Mouse (Mus musculus) heart, embryonic 12.5 days (tissue): ENCODE measurements at regions not wholly inside any gene's neighbourhood (a gene's known extent, or its start where the extent isn't known, plus 50 kb on each side); places are given as distances from the start of the nearest gene placed in this dataset.

Experiments
- ATAC-seq: fragments of 200-750 bp; cut with Nextera tagmentation; 2 replicates; pipeline ENCODE4 v1.8.0; 2017; ENCODE audit warnings: moderate TSS enrichment, moderate library complexity; ENCODE audit not compliant: insufficient number of reproducible peaks, low FRiP score
- H3K27ac ChIP-seq: fragments of 300-500 bp; sonication (generic); 2 replicates; pipeline ENCODE4 v1.5.1; 2016; ENCODE audit warnings: mild to moderate bottlenecking, moderate library complexity; ENCODE audit not compliant: poor library complexity, severe bottlenecking
- H3K27me3 ChIP-seq: fragments of 300-500 bp; sonication (generic); replicated peaks from 2 replicates; pipeline ENCODE4 v1.6.1; 2016; ENCODE audit warnings: mild to moderate bottlenecking, moderate library complexity
- H3K36me3 ChIP-seq: fragments of 300-500 bp; sonication (generic); 2 replicates; pipeline ENCODE4 v1.6.1; 2016; ENCODE audit warnings: mild to moderate bottlenecking, moderate library complexity
- H3K4me1 ChIP-seq: fragments of 300-500 bp; sonication (generic); replicated peaks from 2 replicates; pipeline ENCODE4 v1.6.1; 2016; ENCODE audit warnings: mild to moderate bottlenecking
- H3K4me2 ChIP-seq: fragments of 300-500 bp; sonication (generic); 2 replicates; pipeline ENCODE4 v1.6.1; 2016; ENCODE audit warnings: mild to moderate bottlenecking, moderate library complexity
- H3K4me3 ChIP-seq: fragments of 300-500 bp; sonication (generic); 2 replicates; pipeline ENCODE4 v1.5.1; 2016; ENCODE audit warnings: mild to moderate bottlenecking
- H3K9ac ChIP-seq: fragments of 300-500 bp; sonication (generic); 2 replicates; pipeline ENCODE4 v1.6.1; 2016; ENCODE audit warnings: mild to moderate bottlenecking, moderate library complexity
- H3K9me3 ChIP-seq: fragments of 300-500 bp; sonication (generic); replicated peaks from 2 replicates; pipeline ENCODE4 v1.6.1; 2016; ENCODE audit warnings: mild to moderate bottlenecking, moderate library complexity
- WGBS: fragments of 180-500 bp; shearing (Covaris S2); methylation state at CpG from one replicate; pipeline ENCODE4 v1.1.7; 2016; 5-methylcytosine and 5-hydroxymethylcytosine counted together

- Histone ChIP-seq H3K9ac (no peak overlapping the region), H3K9me3 (no peaks in the 10 kb centered on the region), H3K27me3 (no peaks in the 10 kb centered on the region), H3K4me1 (peaks cover 36% of the 10 kb centered on the region), H3K4me2 (no peak overlapping the region), H3K4me3 (no peak overlapping the region), H3K36me3 (no peaks in the 10 kb centered on the region), H3K27ac (peak overlapping the region; percentile 15; the same call in 1 of the 2 replicates)
- ATAC-seq: no peak
- WGBS: 61% methylated on average over 20 of the region's 20 CpGs
Observed at GRCm38 (mm10) chr8:35961615-35962220, 196.1 kb downstream of the Gm19410 start.

GRCm38 (mm10) chr8:35964932-35965331 is 199.3 kb downstream of the Gm19410 start:
- 15% methylated on average over 1 of the region's 1 CpGs for WGBS
- H3K36me3 ChIP-seq: no peaks in the 10 kb centered on the region
- peaks cover 26% of the 10 kb centered on the region for H3K4me1 ChIP-seq
- no peaks in the 10 kb centered on the region for H3K9me3 ChIP-seq
- no peak for ATAC-seq
- no peak overlapping the region for H3K4me3 ChIP-seq
- no peak overlapping the region for H3K9ac ChIP-seq
- H3K4me2 ChIP-seq: no peak overlapping the region
- peak overlapping the region; percentile 49 for H3K27ac ChIP-seq
- H3K27me3 ChIP-seq: no peaks in the 10 kb centered on the region

- Histone ChIP-seq H3K36me3 (no peaks in the 10 kb centered on the region), H3K4me1 (peaks cover 10% of the 10 kb centered on the region), H3K4me3 (no peak overlapping the region), H3K27ac (no peak overlapping the region), H3K9me3 (no peaks in the 10 kb centered on the region), H3K4me2 (no peak overlapping the region), H3K9ac (no peak overlapping the region), H3K27me3 (no peaks in the 10 kb centered on the region)
- 67% methylated on average over 9 of the region's 9 CpGs for WGBS
- ATAC-seq: no peak
Observed at GRCm38 (mm10) chr8:35968341-35968740, 202.8 kb downstream of the Gm19410 start.

GRCm38 (mm10) chr8:35971082-35971481 is 205.5 kb downstream of the Gm19410 start:
- H3K9ac ChIP-seq: no peak overlapping the region
- ATAC-seq: no peak
- H3K27me3 ChIP-seq: no peaks in the 10 kb centered on the region
- H3K9me3 ChIP-seq: no peaks in the 10 kb centered on the region
- H3K4me3 ChIP-seq: no peak overlapping the region
- no peaks in the 10 kb centered on the region for H3K36me3 ChIP-seq
- H3K27ac ChIP-seq: no peak overlapping the region
- H3K4me2 ChIP-seq: no peak overlapping the region
- WGBS: 76% methylated on average over 7 of the region's 7 CpGs
- H3K4me1 ChIP-seq: peaks cover 7% of the 10 kb centered on the region; the same call in 1 of the 2 replicates

- Histone ChIP-seq H3K27ac (no peak overlapping the region), H3K36me3 (no peaks in the 10 kb centered on the region), H3K27me3 (no peaks in the 10 kb centered on the region), H3K9me3 (no peaks in the 10 kb centered on the region), H3K9ac (no peak overlapping the region), H3K4me1 (peaks cover 11% of the 10 kb centered on the region; the same call in 1 of the 2 replicates), H3K4me3 (no peak overlapping the region), H3K4me2 (no peak overlapping the region)
- WGBS: 56% methylated on average over 10 of the region's 10 CpGs
- ATAC-seq: no peak
Observed at GRCm38 (mm10) chr8:35974323-35975029, 208.9 kb downstream of the Gm19410 start.

GRCm38 (mm10) chr8:35979638-35980255 is 214.2 kb downstream of the Gm19410 start:
- Histone ChIP-seq H3K9me3 (no peaks in the 10 kb centered on the region), H3K4me1 (peaks cover 17% of the 10 kb centered on the region), H3K4me3 (no peak overlapping the region), H3K27ac (no peak overlapping the region), H3K27me3 (no peaks in the 10 kb centered on the region), H3K9ac (no peak overlapping the region), H3K36me3 (no peaks in the 10 kb centered on the region), H3K4me2 (no peak overlapping the region)
- WGBS: 84% methylated on average over 9 of the region's 9 CpGs
- no peak for ATAC-seq

GRCm38 (mm10) chr8:35983083-35983482 is 217.5 kb downstream of the Gm19410 start:
- no peak for ATAC-seq
- Histone ChIP-seq H3K4me2 (no peak overlapping the region), H3K4me1 (peaks cover 22% of the 10 kb centered on the region), H3K27me3 (no peaks in the 10 kb centered on the region), H3K9ac (no peak overlapping the region), H3K36me3 (no peaks in the 10 kb centered on the region), H3K9me3 (no peaks in the 10 kb centered on the region), H3K27ac (no peak overlapping the region), H3K4me3 (no peak overlapping the region)
- 56% methylated on average over 2 of the region's 2 CpGs for WGBS

GRCm38 (mm10) chr8:35985152-35985689 is 219.6 kb downstream of the Gm19410 start:
- H3K4me1 ChIP-seq: peaks cover 21% of the 10 kb centered on the region
- no peaks in the 10 kb centered on the region for H3K36me3 ChIP-seq
- peaks cover 5% of the 10 kb centered on the region; the same call in 1 of the 2 replicates for H3K9me3 ChIP-seq
- H3K4me3 ChIP-seq: no peak overlapping the region
- WGBS: 33% methylated on average over 5 of the region's 5 CpGs
- no peak overlapping the region for H3K4me2 ChIP-seq
- H3K9ac ChIP-seq: no peak overlapping the region
- peak overlapping the region; percentile 68 for H3K27ac ChIP-seq
- ATAC-seq: peak; percentile 39; the same call in 1 of the 2 replicates
- no peaks in the 10 kb centered on the region for H3K27me3 ChIP-seq

- no peak overlapping the region for H3K4me3 ChIP-seq
- no peaks in the 10 kb centered on the region for H3K27me3 ChIP-seq
- peaks cover 5% of the 10 kb centered on the region; the same call in 1 of the 2 replicates for H3K9me3 ChIP-seq
- no peak overlapping the region for H3K27ac ChIP-seq
- WGBS: 68% methylated on average over 5 of the region's 5 CpGs
- H3K4me2 ChIP-seq: no peak overlapping the region
- no peaks in the 10 kb centered on the region for H3K36me3 ChIP-seq
- peaks cover 21% of the 10 kb centered on the region for H3K4me1 ChIP-seq
- no peak overlapping the region for H3K9ac ChIP-seq
- no peak for ATAC-seq
Observed at GRCm38 (mm10) chr8:35987327-35987726, 221.7 kb downstream of the Gm19410 start.

- Histone ChIP-seq H3K4me1 (peaks cover under 1% of the 10 kb centered on the region; the same call in 1 of the 2 replicates), H3K27me3 (no peaks in the 10 kb centered on the region), H3K9ac (no peak overlapping the region), H3K9me3 (peaks cover 5% of the 10 kb centered on the region; the same call in 1 of the 2 replicates), H3K4me2 (no peak overlapping the region), H3K4me3 (no peak overlapping the region), H3K27ac (no peak overlapping the region), H3K36me3 (no peaks in the 10 kb centered on the region)
- WGBS: 82% methylated on average over 5 of the region's 5 CpGs
- no peak for ATAC-seq
Observed at GRCm38 (mm10) chr8:35991013-35991412, 225.4 kb downstream of the Gm19410 start.

- Histone ChIP-seq H3K4me3 (no peak overlapping the region), H3K36me3 (no peaks in the 10 kb centered on the region), H3K4me1 (no peaks in the 10 kb centered on the region), H3K27me3 (no peaks in the 10 kb centered on the region), H3K9ac (no peak overlapping the region), H3K4me2 (no peak overlapping the region), H3K27ac (no peak overlapping the region), H3K9me3 (peaks cover 5% of the 10 kb centered on the region; the same call in 1 of the 2 replicates)
- ATAC-seq: no peak
- 82% methylated on average over 9 of the region's 9 CpGs for WGBS
Observed at GRCm38 (mm10) chr8:35991936-35992603, 226.5 kb downstream of the Gm19410 start.
